Mouse (Mus musculus) ES-E14 (cell line): ENCODE results near the gene Ankmy2. TPM values are rescaled to one million over a fixed set of nuclear protein-coding genes. Genes with fewer than 3 reads are reported as not detected.

Experiments
- DNase-seq: peaks from one replicate; pipeline ENCODE4 v3.0.0-alpha.2; 2013; ENCODE audit warnings: low read depth, low spot score
- H3K27ac ChIP-seq: 2 replicates; pipeline ENCODE4 v1.5.1; 2012; ENCODE audit warnings: low read depth, mild to moderate bottlenecking, low read length, moderate library complexity, mixed read lengths; ENCODE audit not compliant: poor library complexity, insufficient read depth, severe bottlenecking
- H3K36me3 ChIP-seq: 2 replicates; pipeline ENCODE4 v1.6.1; 2012; ENCODE audit warnings: mild to moderate bottlenecking, low read length, moderate library complexity, mixed read lengths; ENCODE audit not compliant: control insufficient read depth, poor library complexity, insufficient read depth, severe bottlenecking
- H3K4me1 ChIP-seq, 2 experiments: fragments of 150-350 bp in 1 of 2; sonication (generic) in 1 of 2; 2 replicates each; pipeline ENCODE4 v1.6.1; 2012; ENCODE audit warnings: low read length in 2 of 2, mild to moderate bottlenecking in 1 of 2, mixed read lengths in 1 of 2; ENCODE audit not compliant: control insufficient read depth in 2 of 2, insufficient read depth in 2 of 2, poor library complexity in 1 of 2
- H3K4me3 ChIP-seq, 2 experiments: fragments of 150-350 bp in 1 of 2; sonication (generic) in 1 of 2; 2 replicates each; pipeline ENCODE4 v1.5.1; 2012; ENCODE audit warnings: low read length in 2 of 2, low read depth in 1 of 2, mild to moderate bottlenecking in 1 of 2, mixed read lengths in 1 of 2; ENCODE audit not compliant: insufficient read depth in 1 of 2, poor library complexity in 1 of 2, severe bottlenecking in 1 of 2
- H3K9ac ChIP-seq: 2 replicates; pipeline ENCODE4 v1.6.1; 2012; ENCODE audit warnings: low read depth, mild to moderate bottlenecking, low read length, mixed read lengths; ENCODE audit not compliant: poor library complexity, insufficient read depth, severe bottlenecking
- H3K9me3 ChIP-seq: fragments of 150-350 bp; sonication (generic); 2 replicates; pipeline ENCODE4 v1.6.1; 2012; ENCODE audit warnings: low read depth, mild to moderate bottlenecking, low read length; ENCODE audit not compliant: control insufficient read depth, insufficient read depth
- CHD2 ChIP-seq: IDR thresholded peaks from 2 replicates; pipeline ENCODE4 v1.6.1; 2014; ENCODE audit warnings: mild to moderate bottlenecking, low read depth, low read length, inconsistent platforms
- HCFC1 ChIP-seq: IDR thresholded peaks from 2 replicates; pipeline ENCODE4 v1.6.1; 2012; ENCODE audit warnings: low read length, inconsistent platforms, borderline replicate concordance; ENCODE audit not compliant: insufficient read depth
- MAFK ChIP-seq: IDR thresholded peaks from 2 replicates; pipeline ENCODE4 v1.6.1; 2014; ENCODE audit warnings: mild to moderate bottlenecking, low read depth, low read length, inconsistent platforms; ENCODE audit not compliant: insufficient read depth
- ZC3H11A ChIP-seq: IDR thresholded peaks from 2 replicates; pipeline ENCODE4 v1.6.1; 2012; ENCODE audit warnings: low read depth, mild to moderate bottlenecking, inconsistent platforms, low read length, borderline replicate concordance
- ZNF384 ChIP-seq: IDR thresholded peaks from 2 replicates; pipeline ENCODE4 v1.6.1; 2012; ENCODE audit warnings: low read depth, low read length, inconsistent platforms
- in situ Hi-C, 2 experiments: fragments of 600-800 bp; cut with MboI; formaldehyde crosslinking; loops; one replicate each; pipeline ENCODE4 v1.15.1; 2025; ENCODE audit warnings: low sequenced_read_pairs in 2 of 2, inconsistent platforms in 1 of 2; ENCODE audit not compliant: unreplicated experiment in 2 of 2
- total RNA-seq: library from RNA; depleted of rRNA; stranded (reverse); fragments of 300-350 nt; gene quantifications from 2 replicates; pipeline ENCODE4 v1.2.3, GENCODE M21; 2012; rRNA removed

Gene Ankmy2
- total RNA-seq = 18.2 and 21.2 TPM in 2 replicates

GRCm38 (mm10) chr12:36156637-36157303, at the start of gene Ankmy2:
Gene Ankmy2, plus strand, starts transcription at chr12:36157114.
- H3K36me3 ChIP-seq = peaks cover 2% of the 10 kb centered on the region; the same call in 1 of the 2 replicates
- H3K4me1 ChIP-seq = peaks cover 7 to 10% of the 10 kb centered on the region in 2 experiments
- peak within 1 kb of the TSS; percentile 58 for H3K27ac ChIP-seq
- no peaks in the 10 kb centered on the region for H3K9me3 ChIP-seq
- peak within 1 kb of the TSS; percentile 74 to 98 for H3K4me3 ChIP-seq
- no peak for TF ChIP-seq CHD2
- 0 out of 2 replicates have a peak, but pooled peaks have one; percentile 40 for TF ChIP-seq ZC3H11A
- in situ Hi-C loops = no loop called here
- peak within 1 kb of the TSS; percentile 94 for H3K9ac ChIP-seq
- peak; percentile 88 for DNase-seq

GRCm38 (mm10) chr12:36108442-36108841, 48.5 kb upstream of the Ankmy2 start:
- TF ChIP-seq ZNF384 (no peak), CHD2 (no peak), HCFC1 (no peak), ZC3H11A (no peak), MAFK (no peak)
- H3K4me3 ChIP-seq = no peak overlapping the region
- peaks cover 44% of the 10 kb centered on the region for H3K36me3 ChIP-seq
- no peak overlapping the region for H3K27ac ChIP-seq
- in situ Hi-C loops = no loop called here
- no peak for DNase-seq
- no peak overlapping the region for H3K9ac ChIP-seq
- H3K4me1 ChIP-seq = no peaks in the 10 kb centered on the region
- H3K9me3 ChIP-seq = 0 out of 2 replicates have a peak, but pooled peaks cover 1% of the 10 kb centered on the region

GRCm38 (mm10) chr12:36110457-36110856, 46.5 kb upstream of the Ankmy2 start:
- no peak for DNase-seq
- in situ Hi-C loops = no loop called here
- Histone ChIP-seq H3K36me3 (peaks cover 38% of the 10 kb centered on the region), H3K4me1 (no peaks in the 10 kb centered on the region), H3K9me3 (no peaks in the 10 kb centered on the region), H3K4me3 (no peak overlapping the region), H3K9ac (no peak overlapping the region), H3K27ac (no peak overlapping the region)
- no peak for TF ChIP-seq ZC3H11A
- no peak for TF ChIP-seq ZNF384

- peaks cover 38% of the 10 kb centered on the region for H3K36me3 ChIP-seq
- no peak overlapping the region for H3K9ac ChIP-seq
- DNase-seq = no peak
- H3K9me3 ChIP-seq = no peaks in the 10 kb centered on the region
- no peak for TF ChIP-seq MAFK
- TF ChIP-seq HCFC1 = no peak
- no peak for TF ChIP-seq ZNF384
- TF ChIP-seq ZC3H11A = no peak
- H3K27ac ChIP-seq = no peak overlapping the region
- H3K4me1 ChIP-seq = no peaks in the 10 kb centered on the region
- in situ Hi-C loops = no loop called here
- H3K4me3 ChIP-seq = no peak overlapping the region
Measured at GRCm38 (mm10) chr12:36111110-36111509, 45.8 kb upstream of the Ankmy2 start.

GRCm38 (mm10) chr12:36112081-36112480, 44.8 kb upstream of the Ankmy2 start:
- in situ Hi-C loops = no loop called here
- Histone ChIP-seq H3K27ac (no peak overlapping the region), H3K9ac (no peak overlapping the region), H3K36me3 (peaks cover 37% of the 10 kb centered on the region), H3K4me3 (no peak overlapping the region), H3K4me1 (no peaks in the 10 kb centered on the region), H3K9me3 (no peaks in the 10 kb centered on the region)
- TF ChIP-seq HCFC1 (no peak), CHD2 (no peak), MAFK (no peak), ZNF384 (no peak), ZC3H11A (no peak)
- DNase-seq = no peak
